Mouse (Mus musculus) layer of hippocampus, adult 11-12 months (tissue): ENCODE measurements around the gene Ddx54.
A peak's percentile ranks its signal among the peaks of the same experiment; 100 is the strongest.

Experiments
- DNase-seq: peaks from one replicate; pipeline ENCODE4 v3.0.0; 2022; ENCODE audit warnings: low spot score

Ddx54 gene

DNA sequence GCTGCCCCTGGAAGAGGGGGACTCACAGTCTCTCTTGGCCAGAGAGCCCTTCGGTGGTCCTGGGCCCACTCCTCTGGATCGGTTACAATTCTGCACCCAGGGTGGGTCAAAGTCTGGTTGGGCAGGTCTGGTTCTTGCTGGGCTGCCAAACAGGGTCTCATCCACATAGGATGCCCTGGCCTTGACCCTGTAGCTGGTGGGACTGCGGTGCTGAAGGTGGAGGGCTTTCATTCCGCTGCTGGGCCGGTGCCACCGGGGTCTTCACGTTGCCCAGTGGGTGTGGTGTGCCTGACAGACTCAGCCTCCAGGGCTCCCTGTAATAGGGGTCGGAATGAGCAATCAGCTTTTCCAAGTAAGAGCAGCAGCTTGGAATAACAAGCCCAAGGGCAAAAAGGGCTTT, 1.1 kb upstream of the Ddx54 start:
- no peak for DNase-seq

DNA sequence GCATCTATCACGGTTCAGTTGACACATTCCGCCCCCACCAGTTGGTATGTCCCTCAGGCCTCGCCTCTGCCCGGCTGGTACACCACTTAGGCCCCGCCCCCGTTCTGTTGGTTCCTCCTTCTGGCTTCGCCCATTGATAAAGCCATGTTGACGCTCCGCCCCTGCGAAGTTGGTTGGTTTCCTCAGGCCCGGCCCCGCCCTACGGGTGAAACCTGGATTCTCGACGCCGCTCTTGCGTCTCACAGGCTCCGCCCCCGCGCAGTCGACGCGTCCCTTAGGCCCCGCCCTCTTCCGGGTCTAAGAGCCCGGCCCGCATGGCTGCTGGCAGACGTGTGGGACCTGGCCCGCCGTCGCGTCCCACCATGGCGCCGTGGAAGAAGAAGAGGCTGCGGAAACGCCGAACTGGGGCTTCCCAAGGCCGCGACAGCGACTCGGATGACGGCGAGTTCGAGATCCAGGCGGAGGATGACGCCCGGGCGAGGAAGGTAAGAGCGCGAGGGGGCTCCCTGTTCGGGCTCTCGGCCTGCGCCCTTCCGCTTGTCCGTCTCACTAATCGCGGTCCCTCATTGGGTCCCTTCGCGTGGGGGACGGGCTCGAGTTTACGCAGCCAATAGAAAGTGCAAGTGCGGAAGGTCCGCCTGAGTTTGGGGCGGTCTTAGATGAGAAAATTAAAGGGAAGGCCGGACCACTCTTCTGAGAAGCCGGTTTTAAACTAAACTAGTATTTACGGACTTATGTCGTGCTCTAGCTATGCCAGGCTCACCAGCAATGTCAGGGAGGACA, 474 bp downstream of the Ddx54 start:
- peak; percentile 100 for DNase-seq

DNA sequence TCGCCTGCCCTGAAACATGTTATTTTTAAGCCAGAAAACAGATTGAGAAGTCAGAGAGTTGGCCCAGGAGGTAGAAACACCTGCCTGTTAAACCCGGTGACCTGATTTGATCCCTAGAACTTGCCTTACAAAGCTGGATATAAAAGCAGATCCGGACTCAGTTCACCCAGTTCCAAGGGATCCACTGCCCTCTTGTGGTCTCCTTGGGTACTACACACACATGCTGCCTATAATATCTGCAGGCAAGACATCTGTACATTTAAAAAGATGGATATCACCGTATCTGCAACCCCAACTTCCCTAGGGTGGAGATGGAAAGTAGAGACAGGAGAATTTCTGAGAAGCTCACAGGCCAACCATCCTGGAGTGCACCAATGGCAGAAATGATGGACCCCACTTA, 3.4 kb downstream of the Ddx54 start:
- no peak for DNase-seq

DNA sequence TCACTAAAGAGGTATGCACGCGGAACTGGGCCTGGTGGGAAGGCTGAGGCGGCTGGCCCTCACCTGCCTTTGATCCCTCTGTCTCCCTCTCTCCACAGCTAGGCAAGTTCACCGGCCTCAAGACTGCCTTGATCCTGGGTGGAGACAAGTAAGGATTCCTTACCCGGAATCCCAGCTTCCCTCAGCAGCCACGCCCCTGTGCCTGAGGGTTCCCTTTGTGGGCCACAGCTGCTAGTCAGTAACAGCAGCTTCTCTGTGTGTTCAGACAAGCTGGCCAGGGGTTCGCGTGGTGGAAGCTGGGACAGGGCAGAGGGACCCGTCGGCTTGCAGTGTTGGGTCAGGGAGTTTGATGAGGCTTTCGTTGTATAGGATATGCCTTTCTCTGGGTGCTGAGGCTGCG, 6.2 kb downstream of the Ddx54 start:
- no peak for DNase-seq

DNA sequence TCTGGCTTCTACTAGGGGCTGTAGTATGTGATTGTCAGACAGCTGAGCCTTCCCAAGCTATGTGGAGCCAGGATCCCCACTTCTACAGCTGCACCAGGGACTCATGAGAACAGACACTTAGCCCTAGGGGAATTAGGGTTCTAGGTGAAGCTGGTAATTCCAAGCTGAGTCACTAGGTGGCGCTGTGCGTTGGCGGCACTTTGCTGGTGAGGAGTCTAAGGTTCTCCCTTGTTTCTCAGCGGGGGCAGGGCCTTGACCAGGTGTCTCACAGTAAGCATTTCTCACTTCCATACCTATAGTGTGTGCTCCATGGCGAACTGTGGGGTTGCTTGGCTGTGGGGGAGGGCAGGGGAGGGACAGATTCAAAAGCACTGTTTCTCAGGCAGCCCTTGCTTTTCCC, 6.7 kb downstream of the Ddx54 start:
- peak; percentile 68 for DNase-seq

DNA sequence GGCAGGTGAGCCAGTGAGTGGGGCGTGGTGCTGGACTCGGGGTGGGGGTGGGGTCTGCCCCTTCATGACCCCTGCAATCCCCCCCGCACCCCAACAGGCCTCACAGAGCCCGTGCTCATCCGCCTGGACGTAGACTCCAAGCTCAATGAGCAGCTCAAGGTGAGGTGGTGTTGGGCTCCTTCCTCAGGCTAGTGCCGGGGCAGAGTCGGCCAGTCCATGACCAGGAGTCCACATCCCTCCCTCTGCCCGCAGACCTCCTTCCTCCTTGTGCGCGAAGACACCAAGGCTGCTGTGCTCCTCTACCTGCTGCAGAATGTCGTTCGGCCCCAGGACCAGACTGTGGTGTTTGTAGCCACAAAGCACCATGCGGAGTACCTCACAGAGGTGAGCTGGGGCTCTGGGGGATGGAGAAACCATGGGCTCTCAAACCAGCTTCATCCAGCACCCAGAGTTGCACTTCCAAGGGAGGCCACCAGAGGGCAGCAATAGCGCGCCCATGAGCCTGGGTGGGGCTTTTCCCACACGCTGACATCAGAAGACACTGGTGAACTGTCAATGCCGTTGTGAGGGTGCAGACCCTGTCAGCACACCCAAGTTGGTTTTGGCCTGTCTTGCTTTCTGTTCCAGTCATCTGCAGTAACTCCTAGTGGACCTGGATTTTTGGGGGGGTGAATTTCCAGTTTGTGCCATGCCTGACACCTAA, 8.0 kb downstream of the Ddx54 start:
- DNase-seq, result peak; percentile 87

DNA sequence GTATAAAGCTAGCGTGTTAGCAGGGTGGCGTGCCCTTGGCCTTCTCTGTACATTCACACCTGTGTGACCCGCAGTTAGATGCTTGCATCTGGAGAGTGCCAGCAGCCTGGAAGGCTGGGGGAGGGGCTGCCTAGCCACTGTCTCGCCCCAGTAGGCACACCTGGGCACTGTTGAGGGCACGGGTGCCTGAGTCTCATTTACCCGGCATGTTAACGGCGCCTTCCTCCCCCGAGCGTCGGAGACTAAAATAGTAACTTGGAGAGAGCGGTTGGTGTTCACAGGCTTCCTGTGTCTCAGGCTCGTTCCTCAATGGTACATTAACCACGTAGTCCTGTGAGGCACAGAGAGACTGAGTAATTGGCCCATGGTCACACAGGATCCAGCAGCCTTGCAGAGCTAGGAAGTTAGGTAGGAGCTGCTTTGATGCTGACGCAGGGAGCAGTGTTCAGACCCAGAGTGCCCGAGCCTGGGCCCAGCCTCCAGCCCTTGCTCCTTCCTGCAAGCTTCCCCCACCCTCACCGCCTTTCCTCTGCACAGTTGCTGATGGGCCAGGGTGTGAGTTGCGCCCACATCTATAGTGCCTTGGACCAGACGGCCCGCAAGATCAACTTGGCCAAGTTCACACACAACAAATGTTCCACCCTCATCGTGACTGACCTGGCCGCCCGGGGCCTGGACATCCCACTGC, 8.7 kb downstream of the Ddx54 start:
- no peak for DNase-seq

DNA sequence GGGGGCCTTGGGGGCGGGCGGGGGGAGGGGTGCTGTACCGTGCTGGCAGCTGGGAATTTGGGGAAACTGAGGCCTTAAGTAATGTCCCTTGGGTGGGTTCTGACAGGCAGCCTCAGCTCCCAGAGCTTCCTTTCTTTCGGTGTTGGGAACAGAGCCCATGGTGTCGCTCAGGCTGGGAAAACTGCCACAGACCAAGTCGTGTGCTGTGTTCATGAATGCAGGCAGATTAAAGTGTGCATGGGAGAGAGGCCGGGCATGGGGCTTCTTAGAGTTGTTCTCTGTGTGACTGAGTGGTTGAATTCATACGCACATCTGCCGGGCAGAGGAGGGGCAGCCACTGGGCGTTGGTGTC, 9.3 kb downstream of the Ddx54 start:
- no peak for DNase-seq

DNA sequence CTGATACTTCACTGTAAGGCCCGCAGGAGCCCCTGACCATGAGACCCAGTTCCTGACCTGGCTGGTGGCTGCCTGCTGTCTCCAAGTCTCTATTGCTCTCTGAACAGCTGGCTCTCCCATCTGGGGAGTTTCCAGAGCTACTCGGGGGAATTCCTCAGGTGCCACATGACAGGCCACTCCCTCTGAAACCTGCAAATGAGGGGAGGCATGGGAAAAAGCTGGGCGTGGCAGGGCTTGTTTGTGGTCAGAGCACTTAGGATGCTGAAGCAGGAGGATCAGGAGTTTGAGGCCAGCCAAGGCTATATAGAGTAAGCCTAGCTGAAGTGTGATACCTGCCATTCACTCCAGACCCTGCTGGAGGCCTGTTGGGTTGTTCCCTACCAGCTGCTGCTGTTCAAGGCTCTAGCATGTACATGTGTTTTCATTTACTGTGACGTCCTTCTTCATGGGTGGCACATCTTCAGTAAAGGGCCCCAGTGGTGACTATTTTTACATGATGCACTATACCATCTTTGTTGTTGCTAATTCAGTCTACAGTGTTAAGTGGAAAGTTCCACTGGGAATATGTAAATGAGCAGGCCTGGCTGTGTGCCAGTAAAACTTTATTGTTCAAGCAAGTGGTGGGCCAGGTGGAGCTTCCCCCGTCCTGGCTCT, 9.8 kb downstream of the Ddx54 start:
- DNase-seq, result no peak

DNA sequence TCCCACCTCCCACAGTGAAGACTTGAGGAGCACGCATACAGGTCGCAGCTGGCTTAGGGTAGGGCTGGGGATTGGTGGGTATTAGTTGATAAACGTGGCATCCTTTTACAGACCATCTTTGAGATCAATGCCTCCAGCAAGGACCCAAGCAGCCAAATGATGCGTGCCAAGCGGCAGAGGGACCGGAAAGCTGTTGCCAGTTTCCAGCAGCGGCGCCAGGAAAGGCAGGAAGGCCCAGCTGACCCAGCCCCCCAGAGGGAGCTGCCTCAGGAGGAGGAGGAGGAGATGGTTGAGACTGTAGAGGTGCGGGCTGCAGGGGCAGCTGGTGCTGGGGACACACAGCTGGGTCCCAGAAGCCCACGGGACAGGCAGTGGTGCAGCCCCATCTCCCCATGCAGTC, 11.9 kb downstream of the Ddx54 start:
- DNase-seq, result no peak

DNA sequence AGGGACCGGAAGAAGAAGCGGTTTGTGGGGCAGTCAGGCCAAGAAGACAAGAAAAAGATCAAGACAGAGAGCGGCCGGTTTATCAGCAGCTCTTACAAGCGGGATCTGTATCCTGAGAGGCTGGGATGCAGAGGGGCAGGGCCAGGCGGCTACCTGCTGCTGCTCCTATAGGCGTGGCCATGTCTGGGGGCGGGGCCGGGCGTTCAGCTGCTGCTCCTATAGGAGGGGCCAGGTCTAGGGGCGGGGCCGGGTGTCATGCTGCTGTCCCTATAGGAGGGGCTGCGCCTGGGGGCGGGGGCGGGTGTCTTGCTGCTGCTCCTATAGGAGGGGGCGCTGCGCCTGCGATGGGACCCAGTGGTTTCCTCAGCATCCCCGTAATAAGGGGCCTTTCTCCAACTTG, 13.9 kb downstream of the Ddx54 start:
- DNase-seq, result no peak

DNA sequence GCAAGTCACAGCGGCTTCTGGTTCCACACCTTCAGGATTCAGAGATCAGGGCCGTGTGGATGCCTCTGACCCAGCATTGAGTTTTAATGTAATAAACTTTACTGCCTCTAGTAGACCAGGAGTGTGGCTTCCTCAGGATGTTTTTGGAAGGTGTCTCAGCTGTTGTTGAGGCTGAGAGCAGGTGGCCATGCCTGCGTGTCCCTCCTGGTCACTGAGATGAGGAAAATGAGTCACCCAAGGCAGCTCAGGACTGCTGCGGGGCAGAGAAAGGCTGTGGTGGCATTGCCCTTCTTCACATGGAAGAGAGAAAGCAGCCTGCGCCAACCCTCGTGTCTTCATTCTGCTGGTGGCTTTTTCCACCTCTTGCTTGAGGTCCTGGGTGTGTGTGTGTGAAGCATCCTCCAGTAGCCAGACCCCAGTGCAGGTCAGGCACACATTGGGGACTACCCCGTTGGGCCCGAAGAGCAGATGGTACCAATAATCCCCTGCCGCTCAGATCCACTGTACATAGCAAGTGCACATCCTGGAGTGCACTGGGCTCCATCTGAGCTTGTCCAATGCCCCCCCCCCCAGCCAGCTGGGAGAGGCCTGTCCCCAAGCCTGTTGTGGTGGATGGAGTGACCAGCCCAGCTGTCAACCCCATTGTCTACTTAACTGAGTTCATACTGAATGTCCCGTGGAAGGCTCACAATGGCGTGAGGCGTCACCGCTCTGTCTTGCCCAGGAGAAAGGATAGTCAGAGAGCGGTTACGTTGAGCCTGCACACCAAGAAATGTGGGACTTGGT, 15.2 kb downstream of the Ddx54 start:
- no peak for DNase-seq

DNA sequence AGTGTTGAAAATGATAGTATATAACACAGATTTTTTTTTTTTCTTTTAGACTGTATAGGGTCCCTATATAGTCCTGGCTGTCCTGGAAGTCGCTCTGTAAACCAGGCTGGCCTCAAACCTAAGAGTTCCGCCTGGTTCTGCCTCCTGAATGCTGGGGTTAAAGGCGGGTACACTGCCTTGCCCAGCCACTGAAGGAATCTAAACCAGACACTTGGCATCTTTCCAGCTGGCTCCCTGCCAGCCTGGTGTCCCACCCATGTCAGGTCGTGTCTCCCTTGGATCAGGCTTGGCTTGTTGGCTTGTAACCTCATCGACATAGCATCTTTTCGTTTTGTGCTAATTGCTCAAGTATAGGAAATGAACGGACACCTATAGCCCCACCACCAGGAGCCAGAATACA, 16.1 kb downstream of the Ddx54 start:
- DNase-seq, result no peak

DNA sequence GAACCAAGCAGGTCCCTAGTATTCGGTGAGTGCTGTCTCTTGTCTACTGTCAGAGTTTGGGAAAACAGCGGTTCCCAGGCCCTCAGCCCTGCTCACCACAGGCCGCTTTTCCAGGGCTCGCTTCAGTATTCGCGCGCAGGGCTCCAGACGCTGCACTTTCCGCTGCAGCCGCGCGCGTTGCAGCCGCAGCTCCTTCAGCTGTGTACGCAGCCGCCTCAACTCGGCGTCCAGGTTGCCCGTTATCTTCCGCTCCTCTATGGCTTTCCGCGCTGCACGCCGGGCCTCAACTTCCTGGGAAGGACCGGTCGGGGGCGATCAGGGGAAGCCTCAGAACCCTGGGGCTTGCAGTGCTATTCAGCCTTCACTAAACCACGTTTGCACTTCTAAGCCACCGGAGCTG, 18.6 kb downstream of the Ddx54 start:
- no peak for DNase-seq

DNA sequence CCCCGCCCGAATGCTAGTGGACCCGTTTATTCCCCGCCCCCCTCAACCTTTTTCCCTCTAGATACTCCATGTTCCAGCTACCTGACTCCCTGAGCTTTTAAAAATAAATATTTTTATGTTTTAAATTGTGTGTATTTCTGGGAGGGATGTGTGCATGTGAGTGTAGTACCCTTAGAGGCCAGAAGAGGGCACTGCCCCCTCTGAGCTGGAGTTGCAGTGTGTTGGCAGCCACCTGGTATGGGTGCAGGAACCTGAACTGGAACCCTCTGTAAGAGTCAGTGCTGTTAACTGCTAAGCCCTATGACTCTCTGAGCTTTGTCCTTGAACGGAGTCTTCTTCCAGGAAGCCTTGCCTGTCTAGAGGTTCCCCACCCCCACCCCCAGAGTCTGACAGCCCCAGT, 19.4 kb downstream of the Ddx54 start:
- no peak for DNase-seq

DNA sequence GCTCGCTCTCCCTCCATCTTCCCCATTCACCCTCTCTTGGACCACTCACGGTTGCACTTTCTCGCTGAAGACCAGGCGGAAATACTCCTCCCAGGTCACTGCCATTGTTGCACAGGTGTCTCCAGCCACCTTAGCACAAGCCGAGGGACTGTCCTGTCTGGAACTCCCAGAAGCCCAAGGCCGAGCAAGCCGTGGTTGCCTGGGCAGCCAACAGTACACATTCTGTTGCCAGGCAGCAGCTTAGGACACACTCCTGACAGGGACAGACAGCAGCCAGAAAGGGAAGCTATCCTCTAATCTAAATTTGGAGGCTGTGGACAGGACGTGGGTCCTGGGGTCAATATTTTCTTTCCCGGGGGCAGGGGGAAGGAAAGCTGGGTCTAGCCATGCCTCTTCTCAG, 21.6 kb downstream of the Ddx54 start, which contains the start of gene Cfap73:
Gene Cfap73 (minus strand): TSS at position 105 of the 400 bp plus-strand sequence.
- DNase-seq, result no peak

DNA sequence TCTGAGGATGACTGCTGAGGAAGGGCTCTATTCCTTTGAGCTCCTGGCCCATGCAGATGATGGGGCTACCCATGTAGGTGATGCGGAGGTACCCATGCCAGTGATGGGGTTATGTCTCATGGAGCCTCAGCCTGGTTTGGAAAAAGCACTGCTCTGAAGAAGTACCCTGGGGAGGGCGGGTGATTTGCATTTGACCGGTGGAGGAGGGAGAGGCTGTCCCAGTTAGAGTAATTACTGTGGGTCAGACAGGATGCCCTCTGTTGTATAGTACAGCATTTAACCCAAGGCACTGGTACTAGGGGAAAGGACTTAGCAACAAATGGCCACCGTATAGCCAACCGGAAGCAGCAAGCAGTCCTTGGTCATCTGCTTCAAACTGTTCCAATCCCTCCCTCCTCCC, 22.3 kb downstream of the Ddx54 start:
- DNase-seq, result no peak

DNA sequence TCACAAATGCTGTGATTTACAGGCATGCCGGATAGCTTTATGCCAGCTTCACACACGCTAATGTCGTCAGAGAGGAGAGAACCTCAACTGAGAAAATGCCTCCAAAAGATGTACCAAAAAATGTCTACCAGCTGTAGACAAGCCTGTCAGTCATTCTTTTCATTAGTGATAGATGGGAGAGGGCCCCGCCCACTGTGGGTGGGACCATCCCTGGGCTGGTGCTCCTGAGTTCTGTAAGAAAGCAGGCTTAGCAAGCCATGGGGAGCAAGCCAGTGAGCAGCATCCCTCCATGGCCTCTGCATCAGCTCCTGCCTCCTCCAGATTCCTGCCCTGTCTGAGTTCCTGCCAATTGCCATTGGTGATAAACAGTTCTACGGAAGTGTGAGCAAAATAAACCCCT, 23.1 kb downstream of the Ddx54 start:
- no peak for DNase-seq

DNA sequence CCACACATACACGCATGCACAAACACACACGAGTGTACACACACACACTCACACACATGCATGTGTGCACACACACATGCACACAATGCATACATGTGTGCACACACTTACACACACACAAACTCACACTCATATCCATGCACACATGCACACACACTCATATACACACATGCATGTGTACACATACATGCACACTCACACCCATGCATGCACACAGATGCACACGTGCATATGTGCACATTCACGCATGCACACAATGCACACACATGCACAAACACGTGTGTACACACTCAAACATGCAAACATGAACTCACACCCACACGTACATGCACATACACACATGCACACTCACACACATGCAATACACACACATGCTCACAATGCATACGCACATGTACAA, 27.6 kb downstream of the Ddx54 start:
- DNase-seq, result no peak

DNA sequence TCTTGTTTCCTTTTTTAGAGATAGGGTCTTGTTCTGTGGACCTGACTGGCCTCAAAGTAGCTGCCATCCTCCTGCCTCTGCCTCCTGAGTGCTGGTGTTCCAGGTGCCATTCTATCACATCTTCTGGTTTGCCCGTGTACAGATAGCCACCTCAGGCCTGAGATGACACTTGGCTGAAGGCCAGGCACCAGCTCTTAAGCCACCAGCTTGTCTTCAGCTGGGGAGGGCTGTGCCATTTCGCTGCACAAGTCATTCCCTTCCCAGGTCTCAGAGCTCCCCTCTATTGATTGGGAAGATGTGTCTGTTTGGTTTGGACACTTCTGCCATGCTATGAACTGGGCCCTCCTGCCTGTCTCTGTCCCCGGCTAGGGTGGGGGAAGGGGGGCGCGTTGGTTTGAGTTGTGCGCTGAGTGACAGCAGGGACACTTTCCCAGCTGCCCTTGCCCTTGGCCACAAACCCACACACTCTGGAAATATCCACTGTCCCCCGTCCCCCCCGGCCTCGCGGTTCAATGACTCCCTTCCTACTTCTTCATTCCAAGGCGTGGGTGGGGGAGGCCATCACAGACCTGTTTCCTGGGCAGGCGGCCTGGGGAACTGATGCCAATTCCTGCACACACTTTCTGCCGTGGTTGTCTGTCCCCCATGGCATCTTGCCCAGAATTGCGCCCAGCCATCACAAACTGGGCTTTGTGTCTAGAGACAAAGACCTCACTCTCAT, 31.0 kb downstream of the Ddx54 start:
- peak; percentile 52 for DNase-seq

DNA sequence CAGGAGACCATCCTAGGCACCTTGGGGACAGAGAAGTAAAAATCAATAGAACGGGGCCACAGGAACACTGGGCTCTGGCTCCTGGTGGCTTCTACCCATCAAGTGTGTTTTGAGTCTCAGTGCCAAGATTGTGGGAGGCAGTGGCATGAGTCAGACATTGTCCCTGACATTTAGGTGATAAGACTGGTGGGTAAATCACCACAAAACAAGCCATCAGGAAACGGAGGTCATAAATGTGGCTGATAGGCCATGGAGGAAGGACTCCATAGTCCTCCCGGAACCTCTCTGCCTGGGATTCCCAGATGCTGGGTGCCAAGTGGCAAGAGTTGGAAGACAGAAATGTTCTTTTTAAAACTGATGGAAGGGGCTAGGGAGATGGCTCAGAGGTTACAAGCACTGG, 31.7 kb downstream of the Ddx54 start:
- DNase-seq, result no peak
